Mouse (Mus musculus): ENCODE data around the gene Snx25. TPM values are rescaled to one million over a fixed set of nuclear protein-coding genes. Genes with fewer than 3 reads are reported as not detected.

The Snx25 gene
- polyA plus RNA-seq, 1 experiment from 2014 or later, result 4.8 TPM

GRCm38 (mm10) chr8:46162953-46163869, 11.3 kb upstream of the Snx25 start:
- Histone ChIP-seq H3K4me2 (ENCODE audit: low read depth, low read length) (peak overlapping the region; percentile 72), H3K36me3 (ENCODE audit: control insufficient read depth, insufficient read depth) (no peaks in the 10 kb centered on the region), H3K9ac (ENCODE audit: low read length) (peak overlapping the region; percentile 96), H3K4me1 (ENCODE audit: control insufficient read depth, insufficient read depth, low read length) (peaks cover 7% of the 10 kb centered on the region), H3K4me3 (ENCODE audit: low read length) (peak overlapping the region; percentile 92), H3K27me3 (ENCODE audit: control insufficient read depth, insufficient read depth, low read length) (no peaks in the 10 kb centered on the region), H3K27ac (ENCODE audit: low read length) (peak overlapping the region; percentile 88), H3K9me3 (replicated peaks; ENCODE audit: control insufficient read depth, low read length) (no peaks in the 10 kb centered on the region; the same call in 1 of the 2 replicates)
- peak; percentile 98 for ATAC-seq (replicated peaks; ENCODE audit: extremely low read depth, insufficient read depth, low FRiP score)
- WGBS, result 2% methylated on average over 76 of the region's 77 CpGs

GRCm38 (mm10) chr8:46153042-46153441, 1.1 kb upstream of the Snx25 start:
- 27% methylated on average over 2 of the region's 2 CpGs for WGBS

GRCm38 (mm10) chr8:46151202-46152062, 527 bp downstream of the Snx25 start, which contains the start of gene Cfap97:
TSS of gene Cfap97 (plus strand) at chr8:46151771.
- H3K4me2 ChIP-seq (ENCODE audit: low read depth, low read length), result peak within 1 kb of the TSS; percentile 86
- no peaks in the 10 kb centered on the region for H3K36me3 ChIP-seq (ENCODE audit: control insufficient read depth, insufficient read depth)
- peak within 1 kb of the TSS; percentile 70 for H3K4me3 ChIP-seq (ENCODE audit: low read length)
- H3K9me3 ChIP-seq (replicated peaks; ENCODE audit: control insufficient read depth, low read length), result no peaks in the 10 kb centered on the region
- 2% methylated on average over 70 of the region's 75 CpGs for WGBS
- peak within 1 kb of the TSS; percentile 85 for H3K9ac ChIP-seq (ENCODE audit: low read length)
- ATAC-seq (replicated peaks; ENCODE audit: extremely low read depth, insufficient read depth, low FRiP score), result peak; percentile 75
- peaks cover 19% of the 10 kb centered on the region for H3K4me1 ChIP-seq (ENCODE audit: control insufficient read depth, insufficient read depth, low read length)
- peaks cover 3% of the 10 kb centered on the region; the same call in 1 of the 2 replicates for H3K27me3 ChIP-seq (ENCODE audit: control insufficient read depth, insufficient read depth, low read length)
- H3K27ac ChIP-seq (ENCODE audit: low read length), result peak within 1 kb of the TSS; percentile 53

More at GRCm38 (mm10) chr8:46153042-46153441, 1.1 kb upstream of the Snx25 start:
- H3K9me3 ChIP-seq (replicated peaks; ENCODE audit: control insufficient read depth, low read length), result no peaks in the 10 kb centered on the region; the same call in none of the 2 replicates
- no peaks in the 10 kb centered on the region for H3K36me3 ChIP-seq (ENCODE audit: control insufficient read depth, insufficient read depth)
- peaks cover 11% of the 10 kb centered on the region for H3K4me1 ChIP-seq (ENCODE audit: control insufficient read depth, insufficient read depth, low read length)
- peaks cover 3% of the 10 kb centered on the region; the same call in 1 of the 2 replicates for H3K27me3 ChIP-seq (ENCODE audit: control insufficient read depth, insufficient read depth, low read length)
- no peak for ATAC-seq (replicated peaks; ENCODE audit: extremely low read depth, insufficient read depth, low FRiP score)
- H3K27ac ChIP-seq (ENCODE audit: low read length), result no peak overlapping the region
- H3K4me2 ChIP-seq (ENCODE audit: low read depth, low read length), result peak overlapping the region; percentile 86
- H3K9ac ChIP-seq (ENCODE audit: low read length), result peak overlapping the region; percentile 85
- peak overlapping the region; percentile 70 for H3K4me3 ChIP-seq (ENCODE audit: low read length)

GRCm38 (mm10) chr8:46149782-46150181, 2.2 kb downstream of the Snx25 start:
- no peaks in the 10 kb centered on the region for H3K36me3 ChIP-seq (ENCODE audit: control insufficient read depth, insufficient read depth)
- ATAC-seq (replicated peaks; ENCODE audit: extremely low read depth, insufficient read depth, low FRiP score), result no peak
- no peak overlapping the region for H3K9ac ChIP-seq (ENCODE audit: low read length)

GRCm38 (mm10) chr8:46149306-46149705, 2.7 kb downstream of the Snx25 start:
- 78% methylated on average over 6 of the region's 6 CpGs for WGBS
- H3K9ac ChIP-seq (ENCODE audit: low read length), result no peak overlapping the region
- H3K4me1 ChIP-seq (ENCODE audit: control insufficient read depth, insufficient read depth, low read length), result peaks cover 23% of the 10 kb centered on the region
- H3K9me3 ChIP-seq (replicated peaks; ENCODE audit: control insufficient read depth, low read length), result no peaks in the 10 kb centered on the region
- peaks cover 3% of the 10 kb centered on the region; the same call in 1 of the 2 replicates for H3K27me3 ChIP-seq (ENCODE audit: control insufficient read depth, insufficient read depth, low read length)
- no peak overlapping the region for H3K4me2 ChIP-seq (ENCODE audit: low read depth, low read length)
- H3K36me3 ChIP-seq (ENCODE audit: control insufficient read depth, insufficient read depth), result no peaks in the 10 kb centered on the region
- no peak for ATAC-seq (replicated peaks; ENCODE audit: extremely low read depth, insufficient read depth, low FRiP score)
- H3K27ac ChIP-seq (ENCODE audit: low read length), result no peak overlapping the region
- no peak overlapping the region for H3K4me3 ChIP-seq (ENCODE audit: low read length)

More at GRCm38 (mm10) chr8:46149782-46150181, 2.2 kb downstream of the Snx25 start:
- 78% methylated on average over 9 of the region's 9 CpGs for WGBS
- H3K4me1 ChIP-seq (ENCODE audit: control insufficient read depth, insufficient read depth, low read length), result peaks cover 23% of the 10 kb centered on the region
- no peak overlapping the region for H3K4me2 ChIP-seq (ENCODE audit: low read depth, low read length)
- H3K27ac ChIP-seq (ENCODE audit: low read length), result no peak overlapping the region
- no peaks in the 10 kb centered on the region for H3K9me3 ChIP-seq (replicated peaks; ENCODE audit: control insufficient read depth, low read length)
- no peak overlapping the region for H3K4me3 ChIP-seq (ENCODE audit: low read length)
- H3K27me3 ChIP-seq (ENCODE audit: control insufficient read depth, insufficient read depth, low read length), result peaks cover 3% of the 10 kb centered on the region; the same call in 1 of the 2 replicates

- 0 out of 2 replicates have a peak overlapping the region, but pooled peaks have one; percentile 13 for H3K9ac ChIP-seq (ENCODE audit: low read length)
- H3K36me3 ChIP-seq (ENCODE audit: control insufficient read depth, insufficient read depth), result no peaks in the 10 kb centered on the region
- no peak overlapping the region for H3K27ac ChIP-seq (ENCODE audit: low read length)
- no peak for ATAC-seq (replicated peaks; ENCODE audit: extremely low read depth, insufficient read depth, low FRiP score)
- no peak overlapping the region for H3K4me3 ChIP-seq (ENCODE audit: low read length)
- WGBS, result 29% methylated on average over 3 of the region's 3 CpGs
- no peaks in the 10 kb centered on the region for H3K9me3 ChIP-seq (replicated peaks; ENCODE audit: control insufficient read depth, low read length)
- H3K4me2 ChIP-seq (ENCODE audit: low read depth, low read length), result no peak overlapping the region
- peaks cover 22% of the 10 kb centered on the region for H3K4me1 ChIP-seq (ENCODE audit: control insufficient read depth, insufficient read depth, low read length)
- no peaks in the 10 kb centered on the region for H3K27me3 ChIP-seq (ENCODE audit: control insufficient read depth, insufficient read depth, low read length)
Observed at GRCm38 (mm10) chr8:46146173-46146572, 5.8 kb downstream of the Snx25 start.

GRCm38 (mm10) chr8:46143924-46144323, 8.0 kb downstream of the Snx25 start:
- H3K9me3 ChIP-seq (replicated peaks; ENCODE audit: control insufficient read depth, low read length), result no peaks in the 10 kb centered on the region
- no peak overlapping the region for H3K4me2 ChIP-seq (ENCODE audit: low read depth, low read length)
- no peaks in the 10 kb centered on the region for H3K36me3 ChIP-seq (ENCODE audit: control insufficient read depth, insufficient read depth)
- ATAC-seq (replicated peaks; ENCODE audit: extremely low read depth, insufficient read depth, low FRiP score), result no peak
- no peak overlapping the region for H3K4me3 ChIP-seq (ENCODE audit: low read length)
- H3K9ac ChIP-seq (ENCODE audit: low read length), result no peak overlapping the region
- no peak overlapping the region for H3K27ac ChIP-seq (ENCODE audit: low read length)
- H3K27me3 ChIP-seq (ENCODE audit: control insufficient read depth, insufficient read depth, low read length), result no peaks in the 10 kb centered on the region
- WGBS, result 42% methylated on average over 1 of the region's 1 CpGs
- H3K4me1 ChIP-seq (ENCODE audit: control insufficient read depth, insufficient read depth, low read length), result peaks cover 15% of the 10 kb centered on the region

- H3K9me3 ChIP-seq (replicated peaks; ENCODE audit: control insufficient read depth, low read length), result no peaks in the 10 kb centered on the region
- H3K9ac ChIP-seq (ENCODE audit: low read length), result no peak overlapping the region
- no peak for ATAC-seq (replicated peaks; ENCODE audit: extremely low read depth, insufficient read depth, low FRiP score)
- 56% methylated on average over 5 of the region's 5 CpGs for WGBS
- H3K36me3 ChIP-seq (ENCODE audit: control insufficient read depth, insufficient read depth), result no peaks in the 10 kb centered on the region
- H3K4me1 ChIP-seq (ENCODE audit: control insufficient read depth, insufficient read depth, low read length), result peaks cover 15% of the 10 kb centered on the region
- H3K27me3 ChIP-seq (ENCODE audit: control insufficient read depth, insufficient read depth, low read length), result no peaks in the 10 kb centered on the region
- no peak overlapping the region for H3K4me3 ChIP-seq (ENCODE audit: low read length)
- no peak overlapping the region for H3K27ac ChIP-seq (ENCODE audit: low read length)
- H3K4me2 ChIP-seq (ENCODE audit: low read depth, low read length), result no peak overlapping the region
Observed at GRCm38 (mm10) chr8:46143470-46143869, 8.5 kb downstream of the Snx25 start.
